Mouse (Mus musculus): Measurements from ENCODE around the gene Nsdhl.

Gene Nsdhl

GRCm38 (mm10) chrX:72917884-72918681 is at the start of gene Nsdhl, which contains the start of gene Cetn2:
Nsdhl (plus strand) TSS chrX:72918557.
Cetn2 (minus strand) TSS chrX:72918411.
- DNase-seq = peak; percentile 77

DNA sequence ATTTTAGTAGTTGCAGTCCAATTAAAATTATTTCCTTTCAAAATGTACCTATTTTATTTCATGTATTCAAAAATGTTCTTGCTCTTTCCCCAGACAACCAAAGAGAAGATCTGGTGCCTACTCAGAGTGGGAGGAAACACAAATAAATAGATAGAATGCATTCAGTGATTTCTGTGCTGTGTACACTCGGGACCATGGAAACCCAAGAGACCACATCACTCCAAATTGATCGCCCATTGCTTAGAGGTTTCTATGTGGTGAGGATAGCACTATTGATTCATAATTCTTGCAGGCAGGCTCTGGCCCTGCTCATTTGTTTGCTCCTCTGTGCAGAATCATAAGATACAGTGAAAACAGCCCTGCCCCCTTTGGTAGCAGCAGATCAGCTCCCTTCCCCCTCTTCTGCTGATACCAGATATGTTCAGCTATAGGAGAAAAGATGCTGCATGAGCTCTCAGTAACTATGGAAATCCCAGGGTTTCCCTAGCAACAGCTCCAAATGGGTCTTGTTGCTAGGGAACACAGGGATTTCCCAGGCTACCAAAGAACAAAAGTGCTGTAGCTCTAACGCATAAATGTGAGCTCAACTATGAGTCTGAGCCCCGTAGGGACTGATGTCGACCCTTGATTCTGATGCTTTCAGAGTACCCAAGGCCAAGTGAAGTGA is 22.8 kb upstream of the Nsdhl start:
- DNase-seq = peak; percentile 6

- no peak for DNase-seq
These were observed 22.3 kb upstream of the Nsdhl start for GRCm38 (mm10) chrX:72896055-72896437.

GRCm38 (mm10) chrX:72902530-72902929 is 15.8 kb upstream of the Nsdhl start:
- DNase-seq = no peak

DNA sequence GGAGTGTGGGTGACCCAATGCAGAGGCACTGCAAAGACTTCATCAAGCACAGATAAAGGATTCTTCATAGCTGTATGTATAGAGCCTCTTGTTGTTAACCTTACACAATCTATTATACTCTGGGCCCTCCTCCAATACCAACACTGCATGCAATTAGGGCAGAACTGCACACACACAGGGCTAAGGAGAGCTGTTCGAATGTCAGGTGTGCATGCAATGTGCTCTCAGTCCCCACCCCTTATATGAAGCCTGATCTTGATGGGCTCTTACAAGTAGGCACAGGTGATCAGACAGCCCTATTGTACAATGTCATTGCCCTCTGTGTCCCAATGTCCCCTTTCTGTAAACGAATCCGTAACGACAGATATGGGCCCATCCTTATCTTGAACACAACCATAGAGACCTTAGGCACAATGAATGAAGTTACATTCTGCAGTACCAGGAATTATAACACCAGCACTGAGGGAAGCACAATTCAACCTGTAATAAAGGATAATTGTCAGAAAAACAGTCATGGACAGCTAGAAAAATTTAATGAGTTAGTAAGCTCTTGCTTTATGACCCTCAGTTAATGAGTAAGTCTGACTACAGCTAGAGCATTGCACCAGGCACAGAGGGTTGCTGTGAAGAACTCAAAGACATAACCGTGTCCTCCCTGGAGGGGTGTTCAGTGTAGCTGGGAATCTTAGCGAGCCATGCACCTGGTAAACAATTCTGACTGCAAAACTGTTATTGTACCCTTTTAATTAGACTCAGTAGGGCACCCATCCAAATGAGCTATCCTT is 10.5 kb upstream of the Nsdhl start:
- DNase-seq = no peak

DNA sequence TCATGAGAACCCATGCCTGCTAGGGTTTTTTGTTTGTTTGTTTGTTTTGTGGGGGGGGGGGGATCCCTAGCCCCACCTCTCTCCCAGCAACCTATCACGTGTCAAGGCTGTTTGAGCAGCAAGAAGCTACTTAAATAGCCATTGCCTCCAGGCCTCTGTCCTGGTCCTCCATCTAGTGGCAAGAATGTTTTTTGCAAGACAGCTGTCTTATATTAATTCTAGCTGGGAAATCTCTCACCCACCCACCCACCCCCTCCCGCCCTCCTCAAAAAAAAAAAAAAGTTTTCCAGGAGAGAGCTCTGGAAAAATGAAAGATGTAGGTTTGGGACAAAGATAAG is 10.0 kb upstream of the Nsdhl start:
- peak; percentile 3 for DNase-seq

DNA sequence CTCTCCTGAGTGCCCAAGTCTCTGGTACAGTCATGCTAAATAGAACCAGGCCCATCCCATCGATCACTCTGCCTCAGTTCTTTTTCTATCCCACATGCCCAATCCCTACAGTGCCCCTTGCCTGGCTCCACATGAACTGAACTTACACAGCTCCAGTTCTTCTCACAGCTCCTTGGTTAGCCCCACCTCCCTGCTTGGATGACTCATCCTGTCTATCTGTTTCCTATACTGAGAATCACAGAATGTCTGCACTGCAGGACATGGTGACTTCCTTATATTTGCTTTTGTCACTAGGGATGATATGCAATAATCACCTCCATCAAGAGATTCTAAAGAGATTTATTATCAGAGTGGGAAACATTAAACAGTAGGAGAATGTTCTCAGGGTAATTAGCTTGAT is 6.7 kb upstream of the Nsdhl start:
- no peak for DNase-seq

GRCm38 (mm10) chrX:72918682-72919059 is 314 bp downstream of the Nsdhl start:
- DNase-seq = no peak

GRCm38 (mm10) chrX:72921391-72921790 is 3.0 kb downstream of the Nsdhl start:
- no peak for DNase-seq

- DNase-seq = no peak
These were observed 35.1 kb downstream of the Nsdhl start for GRCm38 (mm10) chrX:72953464-72953863.

- DNase-seq = no peak
These were observed 38.1 kb downstream of the Nsdhl start for GRCm38 (mm10) chrX:72956486-72956885.

DNA sequence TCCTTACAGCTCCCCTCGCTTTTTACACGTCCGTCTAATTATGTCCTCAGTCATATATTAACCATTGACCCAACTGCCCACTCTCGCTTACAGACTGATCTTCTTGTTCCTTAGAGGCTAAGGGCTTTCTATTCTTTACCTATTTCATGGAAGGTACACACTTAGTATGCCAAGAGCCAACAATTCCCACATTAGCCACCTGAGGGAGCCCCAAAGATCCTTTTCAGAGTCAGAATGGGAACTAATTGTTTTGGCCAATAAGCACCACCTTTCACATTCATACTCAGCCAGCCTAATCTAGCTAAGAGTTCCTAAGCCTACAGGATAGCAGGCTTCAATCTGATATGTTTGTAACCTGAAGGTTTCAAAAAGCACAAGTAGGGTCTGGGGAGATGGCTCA is 42.1 kb downstream of the Nsdhl start:
- no peak for DNase-seq

DNA sequence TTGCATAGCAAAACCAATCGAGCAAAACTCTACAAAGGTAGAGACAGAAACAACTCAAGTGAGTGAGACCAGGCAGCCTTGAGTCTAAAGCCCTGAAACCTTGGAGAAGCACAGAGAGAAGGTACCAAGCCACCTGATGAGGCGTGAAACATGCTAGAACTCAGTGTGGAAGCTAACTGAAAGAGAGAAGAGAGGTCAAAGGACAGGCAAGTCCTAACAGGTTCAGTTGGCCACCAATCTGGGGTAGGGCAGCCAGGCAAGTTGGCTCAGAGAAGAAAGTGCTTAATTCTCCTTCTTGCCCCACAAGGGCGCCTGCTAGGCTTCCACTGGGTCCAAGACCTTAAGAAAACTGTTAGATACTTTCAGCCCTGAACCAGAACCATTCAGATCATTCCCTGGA is 43.2 kb downstream of the Nsdhl start:
- DNase-seq = no peak

- no peak for DNase-seq
These were observed 44.4 kb downstream of the Nsdhl start for GRCm38 (mm10) chrX:72962743-72963142.

- no peak for DNase-seq
These were observed 64.5 kb downstream of the Nsdhl start for GRCm38 (mm10) chrX:72982831-72983230.

- DNase-seq = no peak
These were observed 67.2 kb downstream of the Nsdhl start for GRCm38 (mm10) chrX:72985607-72986006.

DNA sequence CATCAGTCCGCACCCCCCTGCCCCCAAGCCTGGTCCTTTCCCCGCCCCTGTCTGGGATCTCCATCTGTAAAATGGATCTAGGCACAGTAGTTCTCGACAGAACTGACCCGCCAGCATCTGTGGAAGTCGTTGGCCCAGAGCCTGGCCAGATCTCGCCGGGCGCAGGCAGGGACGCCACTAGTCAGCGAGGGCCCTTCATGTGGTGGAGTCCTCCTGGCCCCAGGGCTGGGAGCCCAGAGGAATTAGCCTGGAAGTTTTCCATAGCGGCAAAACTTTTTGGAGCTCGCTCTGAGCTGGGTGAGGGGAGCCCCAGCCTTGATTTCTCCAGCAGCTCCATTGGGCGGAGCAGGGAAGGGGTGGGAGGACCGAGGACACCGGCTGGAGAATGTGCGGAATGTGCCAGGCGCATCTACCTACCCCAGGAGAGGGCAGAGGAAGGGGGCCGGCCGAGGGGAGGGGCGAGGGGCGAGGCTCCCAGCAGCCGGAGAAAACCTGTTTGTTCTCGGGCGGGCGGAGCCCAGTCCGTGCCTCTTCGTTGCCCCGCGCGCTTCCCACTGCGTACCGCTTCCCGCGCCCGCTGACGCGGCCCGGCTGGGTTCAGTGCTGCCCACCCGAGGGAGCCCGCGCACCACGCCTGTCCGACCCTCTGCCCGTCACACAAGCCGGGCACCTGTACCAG is 68.6 kb downstream of the Nsdhl start, which contains the start of gene Zfp185:
Gene Zfp185, plus strand, starts transcription at position 499 of the 679 bp plus-strand sequence.
- DNase-seq = peak; percentile 14

DNA sequence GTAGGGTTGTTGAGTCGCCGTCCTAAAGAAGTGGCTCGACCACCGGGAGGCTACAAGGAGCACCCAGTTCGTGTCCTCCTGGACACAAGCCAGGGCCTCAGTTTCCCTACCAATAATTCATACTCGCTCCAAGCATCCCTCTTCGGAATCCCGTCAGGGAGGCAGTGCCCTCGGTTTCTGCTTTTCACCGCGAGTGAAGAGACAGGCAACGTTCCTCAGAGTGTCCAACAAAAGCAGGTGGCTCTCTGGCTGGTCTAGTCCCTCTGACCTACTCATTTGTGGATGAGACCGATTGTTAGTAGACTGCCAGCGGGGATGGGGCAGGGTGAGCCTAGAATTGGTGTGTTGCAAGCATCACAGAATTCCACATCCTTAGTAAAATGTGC is 69.2 kb downstream of the Nsdhl start:
- DNase-seq = no peak

GRCm38 (mm10) chrX:72988431-72988830 is 70.1 kb downstream of the Nsdhl start:
- no peak for DNase-seq

- DNase-seq = no peak
These were observed 72.2 kb downstream of the Nsdhl start for GRCm38 (mm10) chrX:72990581-72990980.

DNA sequence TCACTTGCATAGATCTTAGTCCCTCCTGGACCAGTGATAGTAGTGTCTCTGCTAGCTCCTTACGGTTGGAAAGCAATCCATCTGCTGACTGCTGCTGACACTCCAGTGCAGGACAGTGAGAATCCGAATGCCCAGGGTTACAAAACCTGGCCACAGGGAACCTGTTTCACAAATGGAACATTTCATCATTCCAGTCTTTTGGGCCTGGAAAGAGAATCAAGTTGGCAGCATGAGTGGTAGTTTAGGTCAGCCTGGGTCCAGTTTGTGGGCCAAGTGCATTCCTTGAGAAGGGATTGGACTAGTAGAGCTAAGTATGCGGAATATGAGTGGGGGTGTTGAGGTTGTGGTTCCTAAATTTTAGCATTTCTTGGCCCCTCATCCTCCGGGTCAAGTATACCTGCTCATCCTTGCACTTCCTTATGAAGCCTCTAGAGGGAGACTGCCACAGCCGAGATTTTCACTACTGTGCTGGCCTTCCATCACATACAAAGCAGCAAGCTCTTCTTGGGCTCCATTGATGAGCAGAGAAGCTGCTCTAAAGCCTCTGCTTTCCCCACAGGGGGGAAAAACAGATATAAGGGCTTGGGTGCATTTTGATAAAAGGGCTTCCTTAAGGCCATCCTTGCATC is 74.0 kb downstream of the Nsdhl start:
- no peak for DNase-seq

- DNase-seq = no peak
These were observed 77.2 kb downstream of the Nsdhl start for GRCm38 (mm10) chrX:72995542-72995941.

DNA sequence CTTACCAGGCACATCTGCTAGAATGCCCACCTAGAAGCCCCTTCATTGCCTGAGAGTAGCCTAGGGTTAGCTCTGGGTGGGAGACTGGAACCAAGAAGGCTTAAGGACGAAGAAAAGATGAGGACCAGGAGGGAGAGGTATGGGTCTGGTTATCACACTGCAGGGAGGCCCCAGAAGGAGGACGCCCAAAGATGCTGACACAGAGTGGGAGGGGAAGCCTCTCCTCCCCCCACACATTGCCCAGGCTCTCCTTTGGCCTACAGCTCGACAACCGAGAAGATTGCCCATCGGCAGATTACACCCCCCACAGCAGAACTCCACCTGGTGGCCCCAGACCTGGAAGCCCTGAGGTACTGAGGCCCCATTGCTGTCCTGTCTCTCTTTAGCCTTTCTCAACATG is 84.8 kb downstream of the Nsdhl start:
- DNase-seq = no peak
